Mouse (Mus musculus) hindlimb bud, embryonic 11.5 days (tissue): ENCODE measurements around the gene Gm14401.
"Not testable (repeated sequence)": the region's sequence is repeated elsewhere in the genome, so short reads cannot be mapped to it uniquely, and the experiment has no call there.

Source experiments
- DNase-seq: peaks from one replicate; pipeline ENCODE4 v3.0.0-alpha.2; 2012; ENCODE audit warnings: low read depth, low spot score; ENCODE audit errors: extremely low spot score

Gm14401 gene

GRCm38 (mm10) chr2:177073432-177074423, at the start of gene Gm14401:
Gene Gm14401, plus strand, starts transcription at chr2:177074320.
- DNase-seq, result not testable (repeated sequence)

DNA sequence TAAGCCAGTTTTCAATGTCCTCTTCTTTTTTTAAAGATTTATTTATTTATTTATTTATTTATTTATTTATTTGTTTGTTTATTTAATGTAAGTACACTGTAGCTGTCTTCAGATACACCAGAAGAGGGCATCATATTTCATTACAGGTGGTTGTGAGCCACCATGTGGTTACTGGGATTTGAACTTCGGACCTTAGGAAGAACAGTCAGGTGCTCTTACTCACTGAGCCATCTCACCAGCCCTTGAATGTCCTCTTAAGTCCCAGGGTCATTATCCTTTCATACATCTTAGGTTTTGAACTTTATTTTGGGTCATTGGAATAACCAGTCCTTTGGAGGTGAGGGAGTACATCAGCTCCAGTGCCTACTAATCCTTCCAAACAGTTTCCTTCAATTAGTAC, 1.3 kb upstream of the Gm14401 start:
- not testable (repeated sequence) for DNase-seq

GRCm38 (mm10) chr2:177075015-177075414, 895 bp downstream of the Gm14401 start:
- DNase-seq, result not testable (repeated sequence)

DNA sequence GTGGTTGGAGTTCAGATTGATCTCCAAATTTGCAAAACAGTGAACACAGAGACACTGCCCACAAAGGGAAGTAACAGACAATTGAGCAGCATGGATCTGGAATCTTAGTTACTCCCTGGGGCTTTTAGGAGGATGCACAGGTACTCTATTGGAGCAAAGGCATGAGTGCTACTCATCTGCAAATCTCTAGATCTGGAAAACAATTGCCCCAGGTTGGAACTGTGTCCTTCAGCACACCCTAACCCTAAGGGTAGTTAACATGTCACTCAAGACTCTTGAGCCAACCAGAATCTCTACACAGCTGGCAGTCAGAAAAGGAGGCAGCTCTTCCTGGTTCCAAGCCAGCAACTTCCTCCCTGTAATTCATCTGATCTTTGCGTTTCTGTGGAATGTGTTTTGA, 5.7 kb downstream of the Gm14401 start:
- not testable (repeated sequence) for DNase-seq

- DNase-seq, result not testable (repeated sequence)
Observed at GRCm38 (mm10) chr2:177109086-177109485, 35.0 kb downstream of the Gm14401 start.

- DNase-seq, result not testable (repeated sequence)
Observed at GRCm38 (mm10) chr2:177129097-177129496, 55.0 kb downstream of the Gm14401 start.
